Mouse (Mus musculus) stomach, embryonic 15.5 days (tissue): ENCODE measurements around the gene Plod2. TPM values are rescaled to one million over a fixed set of nuclear protein-coding genes. Genes with fewer than 3 reads are reported as not detected.

Experiments used
- ATAC-seq: fragments of 200-750 bp; cut with Nextera tagmentation; 2 replicates; pipeline ENCODE4 v1.8.0; 2017; ENCODE audit warnings: low read depth, moderate number of reproducible peaks, moderate TSS enrichment; ENCODE audit not compliant: insufficient read depth, low FRiP score
- H3K27ac ChIP-seq: fragments of 300-500 bp; sonication (generic); 2 replicates; pipeline ENCODE4 v1.5.1; 2015; ENCODE audit warnings: mild to moderate bottlenecking, inconsistent platforms
- H3K27me3 ChIP-seq: fragments of 300-500 bp; sonication (generic); replicated peaks from 2 replicates; pipeline ENCODE4 v1.6.1; 2015; ENCODE audit warnings: inconsistent platforms
- H3K36me3 ChIP-seq: fragments of 300-500 bp; sonication (generic); 2 replicates; pipeline ENCODE4 v1.6.1; 2015; ENCODE audit warnings: inconsistent platforms
- H3K4me1 ChIP-seq: fragments of 300-500 bp; sonication (generic); 2 replicates; pipeline ENCODE4 v1.6.1; 2015; ENCODE audit warnings: inconsistent platforms
- H3K4me2 ChIP-seq: fragments of 300-500 bp; sonication (generic); 2 replicates; pipeline ENCODE4 v1.6.1; 2015; ENCODE audit warnings: mild to moderate bottlenecking, inconsistent platforms
- H3K4me3 ChIP-seq: fragments of 300-500 bp; sonication (generic); replicated peaks from 2 replicates; pipeline ENCODE4 v1.5.1; 2015; ENCODE audit warnings: inconsistent platforms
- H3K9ac ChIP-seq: fragments of 300-500 bp; sonication (generic); 2 replicates; pipeline ENCODE4 v1.6.1; 2015; ENCODE audit warnings: inconsistent platforms
- H3K9me3 ChIP-seq: fragments of 300-500 bp; sonication (generic); 2 replicates; pipeline ENCODE4 v1.6.1; 2016; ENCODE audit warnings: inconsistent platforms
- WGBS: fragments of 180-500 bp; shearing (Covaris S2); methylation state at CpG from one replicate; pipeline ENCODE4 v1.1.7; 2015; 5-methylcytosine and 5-hydroxymethylcytosine counted together
- polyA plus RNA-seq: library from polyadenylated mRNA; unstranded; fragments of >200 nt; fragmentation: Nextera tagmentation; extraction: Ambion mirVana; gene quantifications from 2 replicates; pipeline ENCODE4 v1.2.1, GENCODE M21; 2015

Plod2 gene
- polyA plus RNA-seq, 1 experiment from 2014 or later: 39.4 TPM

GRCm38 (mm10) chr9:92544146-92544545, 2.1 kb downstream of the Plod2 start:
- H3K4me1 ChIP-seq: peaks cover 29% of the 10 kb centered on the region
- no peak overlapping the region for H3K27ac ChIP-seq
- H3K9me3 ChIP-seq: no peaks in the 10 kb centered on the region
- H3K4me2 ChIP-seq: peak overlapping the region; percentile 73
- no peaks in the 10 kb centered on the region for H3K27me3 ChIP-seq
- no peak overlapping the region for H3K9ac ChIP-seq
- H3K36me3 ChIP-seq: no peaks in the 10 kb centered on the region
- WGBS: 81% methylated on average over 1 of the region's 1 CpGs
- H3K4me3 ChIP-seq: no peak overlapping the region
- no peak for ATAC-seq

GRCm38 (mm10) chr9:92545021-92545420, 3.0 kb downstream of the Plod2 start:
- Histone ChIP-seq H3K4me2 (peak overlapping the region; percentile 73), H3K4me3 (no peak overlapping the region), H3K27me3 (no peaks in the 10 kb centered on the region), H3K36me3 (no peaks in the 10 kb centered on the region), H3K9me3 (no peaks in the 10 kb centered on the region), H3K27ac (peak overlapping the region; percentile 26; the same call in 1 of the 2 replicates), H3K4me1 (peaks cover 29% of the 10 kb centered on the region), H3K9ac (no peak overlapping the region)
- WGBS: 53% methylated on average over 6 of the region's 6 CpGs
- ATAC-seq: no peak

GRCm38 (mm10) chr9:92546446-92546845, 4.4 kb downstream of the Plod2 start:
- H3K36me3 ChIP-seq: no peaks in the 10 kb centered on the region
- H3K27ac ChIP-seq: no peak overlapping the region
- H3K9me3 ChIP-seq: no peaks in the 10 kb centered on the region
- peaks cover 29% of the 10 kb centered on the region for H3K4me1 ChIP-seq
- H3K27me3 ChIP-seq: no peaks in the 10 kb centered on the region
- no peak overlapping the region; the same call in 1 of the 2 replicates for H3K4me2 ChIP-seq
- no peak for ATAC-seq
- no peak overlapping the region for H3K9ac ChIP-seq
- 70% methylated on average over 8 of the region's 8 CpGs for WGBS
- no peak overlapping the region for H3K4me3 ChIP-seq

GRCm38 (mm10) chr9:92547106-92547505, 5.1 kb downstream of the Plod2 start:
- Histone ChIP-seq H3K36me3 (no peaks in the 10 kb centered on the region), H3K27me3 (no peaks in the 10 kb centered on the region), H3K27ac (no peak overlapping the region), H3K9ac (no peak overlapping the region), H3K4me2 (no peak overlapping the region), H3K4me1 (peaks cover 29% of the 10 kb centered on the region), H3K9me3 (no peaks in the 10 kb centered on the region), H3K4me3 (no peak overlapping the region)
- 45% methylated on average over 2 of the region's 2 CpGs for WGBS
- ATAC-seq: no peak

- no peak overlapping the region for H3K27ac ChIP-seq
- H3K4me2 ChIP-seq: no peak overlapping the region
- no peaks in the 10 kb centered on the region for H3K9me3 ChIP-seq
- 87% methylated on average over 7 of the region's 7 CpGs for WGBS
- H3K4me1 ChIP-seq: peaks cover 26% of the 10 kb centered on the region
- no peak overlapping the region for H3K4me3 ChIP-seq
- no peaks in the 10 kb centered on the region for H3K27me3 ChIP-seq
- no peaks in the 10 kb centered on the region for H3K36me3 ChIP-seq
- no peak overlapping the region for H3K9ac ChIP-seq
- no peak for ATAC-seq
Measured at GRCm38 (mm10) chr9:92547821-92548220, 5.8 kb downstream of the Plod2 start.

- no peak for ATAC-seq
- H3K9ac ChIP-seq: no peak overlapping the region
- H3K4me1 ChIP-seq: peaks cover 23% of the 10 kb centered on the region
Measured at GRCm38 (mm10) chr9:92548603-92549002, 6.6 kb downstream of the Plod2 start.

GRCm38 (mm10) chr9:92549811-92550490, 7.9 kb downstream of the Plod2 start:
- H3K9me3 ChIP-seq: no peaks in the 10 kb centered on the region
- H3K27ac ChIP-seq: no peak overlapping the region
- peaks cover 14% of the 10 kb centered on the region for H3K4me1 ChIP-seq
- H3K4me3 ChIP-seq: no peak overlapping the region
- ATAC-seq: no peak
- no peaks in the 10 kb centered on the region for H3K36me3 ChIP-seq
- H3K4me2 ChIP-seq: no peak overlapping the region
- no peaks in the 10 kb centered on the region for H3K27me3 ChIP-seq
- 68% methylated on average over 11 of the region's 11 CpGs for WGBS
- H3K9ac ChIP-seq: no peak overlapping the region

More at GRCm38 (mm10) chr9:92548603-92549002, 6.6 kb downstream of the Plod2 start:
- no peak overlapping the region for H3K4me2 ChIP-seq
- H3K27me3 ChIP-seq: no peaks in the 10 kb centered on the region
- no peaks in the 10 kb centered on the region for H3K36me3 ChIP-seq
- no peak overlapping the region for H3K27ac ChIP-seq
- WGBS: 73% methylated on average over 9 of the region's 9 CpGs
- H3K9me3 ChIP-seq: no peaks in the 10 kb centered on the region
- H3K4me3 ChIP-seq: no peak overlapping the region

GRCm38 (mm10) chr9:92550981-92551380, 9.0 kb downstream of the Plod2 start:
- Histone ChIP-seq H3K36me3 (no peaks in the 10 kb centered on the region), H3K4me3 (no peak overlapping the region), H3K27ac (no peak overlapping the region), H3K9ac (no peak overlapping the region), H3K9me3 (no peaks in the 10 kb centered on the region), H3K4me1 (0 out of 2 replicates have a peak, but pooled peaks cover 5% of the 10 kb centered on the region), H3K27me3 (no peaks in the 10 kb centered on the region), H3K4me2 (no peak overlapping the region)
- 62% methylated on average over 2 of the region's 2 CpGs for WGBS
- ATAC-seq: no peak

- WGBS: 55% methylated on average over 4 of the region's 4 CpGs
- Histone ChIP-seq H3K27me3 (no peaks in the 10 kb centered on the region), H3K4me1 (no peaks in the 10 kb centered on the region), H3K4me2 (no peak overlapping the region), H3K9ac (no peak overlapping the region), H3K36me3 (no peaks in the 10 kb centered on the region), H3K27ac (no peak overlapping the region), H3K9me3 (no peaks in the 10 kb centered on the region), H3K4me3 (no peak overlapping the region)
- peak; percentile 71; the same call in 1 of the 2 replicates for ATAC-seq
Measured at GRCm38 (mm10) chr9:92551666-92552065, 9.6 kb downstream of the Plod2 start.

- 58% methylated on average over 3 of the region's 3 CpGs for WGBS
- no peak for ATAC-seq
- H3K4me3 ChIP-seq: no peak overlapping the region
Measured at GRCm38 (mm10) chr9:92552691-92553090, 10.7 kb downstream of the Plod2 start.

GRCm38 (mm10) chr9:92555006-92555958, 13.3 kb downstream of the Plod2 start:
- no peaks in the 10 kb centered on the region for H3K36me3 ChIP-seq
- H3K4me2 ChIP-seq: no peak overlapping the region
- no peak overlapping the region for H3K4me3 ChIP-seq
- H3K9me3 ChIP-seq: no peaks in the 10 kb centered on the region
- H3K27ac ChIP-seq: no peak overlapping the region
- H3K27me3 ChIP-seq: no peaks in the 10 kb centered on the region
- 61% methylated on average over 6 of the region's 6 CpGs for WGBS
- no peak for ATAC-seq
- no peak overlapping the region for H3K9ac ChIP-seq
- H3K4me1 ChIP-seq: no peaks in the 10 kb centered on the region

More at GRCm38 (mm10) chr9:92552691-92553090, 10.7 kb downstream of the Plod2 start:
- Histone ChIP-seq H3K9ac (no peak overlapping the region), H3K36me3 (no peaks in the 10 kb centered on the region), H3K4me1 (no peaks in the 10 kb centered on the region), H3K27me3 (no peaks in the 10 kb centered on the region), H3K9me3 (no peaks in the 10 kb centered on the region), H3K4me2 (no peak overlapping the region), H3K27ac (no peak overlapping the region)

- 65% methylated on average over 8 of the region's 8 CpGs for WGBS
- Histone ChIP-seq H3K4me3 (no peak overlapping the region), H3K4me1 (peaks cover 11% of the 10 kb centered on the region), H3K9me3 (no peaks in the 10 kb centered on the region), H3K27me3 (no peaks in the 10 kb centered on the region), H3K36me3 (no peaks in the 10 kb centered on the region), H3K4me2 (no peak overlapping the region), H3K9ac (no peak overlapping the region), H3K27ac (no peak overlapping the region)
- no peak for ATAC-seq
Measured at GRCm38 (mm10) chr9:92559750-92560149, 17.7 kb downstream of the Plod2 start.
